Mouse (Mus musculus): ENCODE data around the gene Trim41.

- TF ChIP-seq CTCF (IDR thresholded peaks at IDR 0.05; ENCODE audit: control insufficient read depth, insufficient read depth, insufficient replicate concordance, low read depth, low read length) (no peak), POLR2A (IDR thresholded peaks at IDR 0.05; ENCODE audit: control insufficient read depth, low read depth, low read length) (no peak)
Observed at GRCm38 (mm10) chr11:48801831-48802772, 15.1 kb downstream of the Trim41 start.
